Mouse (Mus musculus) hindbrain, embryonic 11.5 days (tissue): ENCODE data around the gene Best3. TPM values are rescaled to one million over a fixed set of nuclear protein-coding genes. Genes with fewer than 3 reads are reported as not detected.
"Not testable (repeated sequence)": the region's sequence is repeated elsewhere in the genome, so short reads cannot be mapped to it uniquely, and the experiment has no call there.

Experiments used
- ATAC-seq: fragments of 200-750 bp; cut with Nextera tagmentation; 2 replicates; pipeline ENCODE4 v1.8.0; 2017; ENCODE audit warnings: mild to moderate bottlenecking, moderate TSS enrichment, moderate library complexity; ENCODE audit not compliant: low FRiP score
- DNase-seq: peaks from one replicate; pipeline ENCODE4 v3.0.0-alpha.2; 2015; ENCODE audit warnings: low spot score
- H3K27ac ChIP-seq: fragments of 300-500 bp; sonication (generic); 2 replicates; pipeline ENCODE4 v1.5.1; 2014; ENCODE audit warnings: mild to moderate bottlenecking, low read depth, low read length
- H3K27me3 ChIP-seq: fragments of 300-500 bp; sonication (generic); 2 replicates; pipeline ENCODE4 v1.6.1; 2014; ENCODE audit warnings: mild to moderate bottlenecking, low read length, moderate library complexity, mixed read lengths; ENCODE audit not compliant: control insufficient read depth, insufficient read depth
- H3K36me3 ChIP-seq: fragments of 300-500 bp; sonication (generic); 2 replicates; pipeline ENCODE4 v1.6.1; 2014; ENCODE audit warnings: mild to moderate bottlenecking, low read length, moderate library complexity, mixed read lengths; ENCODE audit not compliant: control insufficient read depth, insufficient read depth
- H3K4me1 ChIP-seq: fragments of 300-500 bp; sonication (generic); replicated peaks from 2 replicates; pipeline ENCODE4 v1.6.1; 2014; ENCODE audit warnings: low read length, mixed read lengths; ENCODE audit not compliant: control insufficient read depth, insufficient read depth
- H3K4me2 ChIP-seq: fragments of 300-500 bp; sonication (generic); replicated peaks from 2 replicates; pipeline ENCODE4 v1.6.1; 2014; ENCODE audit warnings: mild to moderate bottlenecking, low read depth, low read length
- H3K4me3 ChIP-seq: fragments of 300-500 bp; sonication (generic); 2 replicates; pipeline ENCODE4 v1.5.1; 2014; ENCODE audit warnings: low read depth, low read length
- H3K9ac ChIP-seq: fragments of 300-500 bp; sonication (generic); 2 replicates; pipeline ENCODE4 v1.6.1; 2014; ENCODE audit warnings: low read depth, low read length
- H3K9me3 ChIP-seq: fragments of 300-500 bp; sonication (generic); 2 replicates; pipeline ENCODE4 v1.6.1; 2016; ENCODE audit warnings: low read length; ENCODE audit not compliant: control insufficient read depth
- WGBS: fragments of 180-500 bp; shearing (Covaris S2); extraction: QIAGEN DNeasy Blood & Tissue Kit; methylation state at CpG from one replicate; pipeline ENCODE4 v1.1.7; 2014; 5-methylcytosine and 5-hydroxymethylcytosine counted together
- polyA plus RNA-seq: library from polyadenylated mRNA; unstranded; fragments of >200 nt; fragmentation: Nextera tagmentation; extraction: Ambion mirVana; gene quantifications from 2 replicates; pipeline ENCODE4 v1.2.1, GENCODE M21; 2014

Best3 gene
- polyA plus RNA-seq, 1 experiment from 2014 or later, result 0.20 TPM

DNA sequence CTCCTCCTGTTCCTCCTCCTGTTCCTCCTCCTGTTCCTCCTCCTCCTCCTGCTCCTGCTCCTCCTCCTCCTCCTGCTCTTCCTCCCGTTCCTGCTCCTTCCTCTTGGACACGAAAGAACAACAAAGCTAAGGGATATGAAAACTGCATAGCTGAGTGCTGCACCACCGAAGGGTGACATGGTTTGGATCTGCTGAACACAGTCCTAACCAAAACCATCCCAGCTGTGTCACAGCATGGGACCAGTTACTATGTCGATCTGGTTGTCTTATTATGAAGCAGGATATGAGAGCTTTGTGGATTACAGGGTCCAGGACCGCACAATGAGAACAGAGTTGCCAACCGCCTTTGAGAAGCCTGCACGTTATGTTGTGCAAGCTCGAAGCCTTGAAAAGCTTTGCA lies 40.1 kb downstream of the Best3 start:
- Histone ChIP-seq H3K9ac (no peak overlapping the region), H3K9me3 (no peaks in the 10 kb centered on the region), H3K4me2 (no peak overlapping the region), H3K36me3 (no peaks in the 10 kb centered on the region), H3K27me3 (no peaks in the 10 kb centered on the region), H3K27ac (no peak overlapping the region), H3K4me1 (no peaks in the 10 kb centered on the region), H3K4me3 (no peak overlapping the region)
- WGBS, result 80% methylated on average over 8 of the region's 8 CpGs
- DNase-seq (no peak), ATAC-seq (no peak)

DNA sequence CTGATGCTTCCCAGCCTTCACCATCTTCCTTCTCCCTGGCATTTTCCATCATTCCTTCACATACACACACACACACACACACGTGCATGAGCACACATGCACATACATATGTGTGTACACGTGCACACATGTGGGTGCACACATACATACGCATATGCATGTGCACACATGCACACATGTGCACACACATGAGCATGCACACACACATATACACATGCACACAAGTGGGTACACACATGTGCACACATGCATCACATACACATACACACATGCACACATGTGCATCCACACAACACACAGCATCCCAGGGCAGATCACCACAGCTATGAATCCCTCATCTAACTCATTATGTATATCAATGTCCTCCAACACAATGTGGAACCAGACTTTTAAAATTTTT lies 45.0 kb downstream of the Best3 start:
- ATAC-seq (no peak), DNase-seq (no peak)
- Histone ChIP-seq H3K4me3 (no peak overlapping the region), H3K4me1 (no peaks in the 10 kb centered on the region), H3K27me3 (no peaks in the 10 kb centered on the region), H3K4me2 (no peak overlapping the region), H3K9me3 (no peaks in the 10 kb centered on the region), H3K9ac (no peak overlapping the region), H3K36me3 (no peaks in the 10 kb centered on the region), H3K27ac (no peak overlapping the region)
- WGBS, result 90% methylated on average over 3 of the region's 3 CpGs

DNA sequence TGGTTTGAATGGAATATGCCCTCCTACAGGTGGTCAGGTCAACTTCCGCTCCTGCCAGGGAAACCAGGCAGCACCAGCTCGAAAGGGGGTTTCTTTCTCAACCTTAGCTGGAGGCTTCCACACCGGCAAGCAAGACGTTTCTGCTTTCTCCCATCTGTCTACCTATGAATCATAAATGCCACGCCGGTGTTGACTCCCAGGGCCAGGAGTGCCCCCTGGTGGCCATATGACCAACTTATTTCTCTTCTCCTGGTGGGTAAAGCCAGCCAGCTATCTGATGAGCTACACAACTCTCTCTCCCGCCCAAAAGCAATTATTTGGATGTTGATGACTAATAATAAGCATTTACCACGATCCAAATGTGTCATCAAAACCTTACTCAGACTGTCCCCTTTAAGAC lies 47.7 kb downstream of the Best3 start:
- no peak for ATAC-seq
- H3K4me3 ChIP-seq, result no peak overlapping the region
- no peaks in the 10 kb centered on the region for H3K27me3 ChIP-seq
- H3K36me3 ChIP-seq, result no peaks in the 10 kb centered on the region
- no peaks in the 10 kb centered on the region for H3K4me1 ChIP-seq
- no peaks in the 10 kb centered on the region for H3K9me3 ChIP-seq
- no peak overlapping the region for H3K4me2 ChIP-seq
- H3K9ac ChIP-seq, result no peak overlapping the region
- H3K27ac ChIP-seq, result no peak overlapping the region
- 29% methylated on average over 8 of the region's 8 CpGs for WGBS
- DNase-seq, result peak; percentile 87

- H3K4me3 ChIP-seq, result no peak overlapping the region
- H3K27ac ChIP-seq, result no peak overlapping the region
- no peaks in the 10 kb centered on the region for H3K9me3 ChIP-seq
- 73% methylated on average over 6 of the region's 6 CpGs for WGBS
- H3K36me3 ChIP-seq, result no peaks in the 10 kb centered on the region
- no peaks in the 10 kb centered on the region for H3K4me1 ChIP-seq
- no peak for DNase-seq
- no peak overlapping the region for H3K4me2 ChIP-seq
- H3K9ac ChIP-seq, result no peak overlapping the region
- no peak for ATAC-seq
- H3K27me3 ChIP-seq, result no peaks in the 10 kb centered on the region
Measured at GRCm38 (mm10) chr10:117040355-117040754, 54.2 kb downstream of the Best3 start.

GRCm38 (mm10) chr10:117042295-117042694 lies 56.2 kb downstream of the Best3 start:
- Histone ChIP-seq H3K4me3 (no peak overlapping the region), H3K27me3 (no peaks in the 10 kb centered on the region), H3K4me2 (no peak overlapping the region), H3K9me3 (no peaks in the 10 kb centered on the region), H3K9ac (no peak overlapping the region), H3K4me1 (no peaks in the 10 kb centered on the region), H3K27ac (no peak overlapping the region), H3K36me3 (no peaks in the 10 kb centered on the region)
- 90% methylated on average over 14 of the region's 14 CpGs for WGBS
- DNase-seq, result no peak
- no peak for ATAC-seq

DNA sequence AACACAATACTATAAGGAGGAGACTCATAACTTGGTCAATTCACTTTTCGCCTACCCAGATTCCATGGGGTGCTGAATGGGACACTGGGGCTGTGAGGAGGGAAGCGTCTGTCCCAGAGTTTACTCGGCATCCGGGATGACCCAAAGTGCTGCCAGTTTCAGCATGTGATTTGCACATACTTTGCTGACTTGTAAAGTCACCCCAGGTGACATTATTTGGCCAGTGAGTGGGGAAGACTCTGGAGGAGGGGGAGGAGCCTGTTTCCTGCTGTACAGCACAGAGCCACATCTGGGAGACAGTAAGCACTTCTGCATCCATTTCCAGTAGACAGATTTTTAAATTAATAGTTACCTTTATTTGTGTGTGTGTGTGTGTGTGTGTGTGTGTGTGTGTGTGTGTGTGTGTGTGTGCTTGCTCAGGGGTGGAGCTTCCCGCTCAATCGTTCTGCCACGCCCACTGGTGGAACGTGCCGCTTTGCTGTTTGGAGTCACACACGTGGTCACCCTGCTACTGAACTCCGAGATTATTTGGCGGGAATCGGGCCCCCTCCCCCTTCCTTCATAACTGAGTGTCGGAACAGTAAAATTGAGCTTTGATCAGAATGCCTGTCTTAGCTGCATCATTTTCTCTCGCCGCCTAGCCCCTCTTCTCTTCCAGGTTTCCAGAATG lies 57.5 kb downstream of the Best3 start:
- not testable (repeated sequence) for H3K9me3 ChIP-seq, H3K27ac ChIP-seq, H3K9ac ChIP-seq, H3K4me3 ChIP-seq, H3K4me1 ChIP-seq, H3K27me3 ChIP-seq, H3K4me2 ChIP-seq, ATAC-seq, H3K36me3 ChIP-seq, DNase-seq
- 47% methylated on average over 14 of the region's 16 CpGs for WGBS

- ATAC-seq (peak; percentile 45; the same call in 1 of the 2 replicates), DNase-seq (peak; percentile 36)
- no peaks in the 10 kb centered on the region for H3K9me3 ChIP-seq
- no peaks in the 10 kb centered on the region for H3K36me3 ChIP-seq
- H3K27ac ChIP-seq, result no peak within 1 kb of the TSS
- H3K9ac ChIP-seq, result no peak within 1 kb of the TSS
- WGBS, result 46% methylated on average over 40 of the region's 40 CpGs
- no peaks in the 10 kb centered on the region for H3K27me3 ChIP-seq
- H3K4me2 ChIP-seq, result 0 out of 2 replicates have a peak within 1 kb of the TSS, but pooled peaks have one; percentile 7
- no peaks in the 10 kb centered on the region for H3K4me1 ChIP-seq
- H3K4me3 ChIP-seq, result no peak within 1 kb of the TSS
Measured at GRCm38 (mm10) chr10:117045175-117046056, 59.3 kb downstream of the Best3 start, which contains the start of gene Lrrc10. Lrrc10 (plus strand) TSS chr10:117045341.

DNA sequence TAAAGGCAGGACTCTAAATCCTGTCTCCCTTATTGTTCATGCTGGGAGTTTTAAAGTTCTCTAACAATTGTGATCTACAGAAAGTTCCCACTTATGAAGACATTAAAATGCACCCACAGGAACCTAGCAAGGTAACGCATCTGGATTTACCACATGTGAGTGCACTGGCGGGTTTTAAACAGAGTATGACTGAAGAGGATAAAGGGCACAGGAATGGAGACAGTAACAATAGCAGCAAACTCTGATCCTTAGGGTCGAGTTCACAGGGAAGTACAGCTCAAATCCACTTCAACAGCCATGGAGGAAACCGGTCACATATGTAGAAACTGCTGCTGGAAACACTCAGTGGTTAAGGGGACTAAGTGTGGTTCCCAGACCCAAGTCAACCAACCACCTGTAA lies 63.1 kb downstream of the Best3 start:
- no peaks in the 10 kb centered on the region for H3K27me3 ChIP-seq

More for the DNA sequence above, 63.1 kb downstream of the Best3 start:
- no peak for DNase-seq
- WGBS, result 84% methylated on average over 4 of the region's 4 CpGs
- ATAC-seq, result no peak
- no peak overlapping the region for H3K27ac ChIP-seq
- no peaks in the 10 kb centered on the region for H3K4me1 ChIP-seq
- H3K36me3 ChIP-seq, result peaks cover 19% of the 10 kb centered on the region
- H3K4me2 ChIP-seq, result no peak overlapping the region
- no peak overlapping the region for H3K4me3 ChIP-seq
- H3K9ac ChIP-seq, result no peak overlapping the region
- H3K9me3 ChIP-seq, result no peaks in the 10 kb centered on the region
